ENCODE assay signal across 9 mouse cellular contexts in genomic region chr7:139364936-139365830, GRCm38 (mm10). TPM values are rescaled to one million over a fixed set of nuclear protein-coding genes. Genes with fewer than 3 reads are reported as not detected.
DNase-seq lines count a peak whose midpoint lies in the region; ATAC-seq lines count a peak whose summit lies in the region.
"Had no signal": no experiment of that assay in that cellular context is flagged by ENCODE, and none has a peak within 500 bp of the region (broad histone marks: within the 10 kb centered on the region; RNA-seq: fewer than 3 reads in every experiment).

No protein-coding gene starts in this region.

- H3K27ac ChIP-seq in kidney, embryonic 14.5 days (ENCODE audit: low read depth, low read length) = peak overlapping the region; percentile 81

- no peaks in the 10 kb centered on the region for H3K9me3 ChIP-seq in kidney, embryonic 14.5 days (ENCODE audit: control insufficient read depth, low read length)

- no peaks in the 10 kb centered on the region for H3K36me3 ChIP-seq in kidney, embryonic 14.5 days (ENCODE audit: control insufficient read depth, insufficient read depth, low read length)
- H3K36me3 ChIP-seq: G1E had no signal

- 72% methylated on average over 13 of the region's 13 CpGs for WGBS in kidney, embryonic 14.5 days

- 0 out of 2 replicates have a peak, but pooled peaks have one; percentile 34 for ATAC-seq in kidney, embryonic 14.5 days (ENCODE audit: low FRiP score, low TSS enrichment)

- H3K4me3 ChIP-seq in kidney, embryonic 14.5 days (ENCODE audit: low read length) = no peak overlapping the region

- H3K4me1 ChIP-seq in kidney, embryonic 14.5 days (ENCODE audit: control insufficient read depth, insufficient read depth, low read length) = peaks cover 38% of the 10 kb centered on the region

- H3K27me3 ChIP-seq in kidney, embryonic 14.5 days (ENCODE audit: control insufficient read depth, insufficient read depth, low read length) = no peaks in the 10 kb centered on the region

- intact Hi-C loops in heart, postnatal 25 days (cut with DNase I) = loop anchor here (10.0 kb wide), 1 partner anchor 460 kb away; the partner anchor contains the start of gene Bnip3
- intact Hi-C loops in left cerebral cortex, postnatal 4 days (cut with DNase I) = no loop called here

- DNase-seq in kidney, adult 11 months = no peak
- DNase-seq in embryo, embryonic 11 days = peak; percentile 7
- peak; percentile 20 for DNase-seq in heart, postnatal 25 days (ENCODE audit: low spot score)
- peak; percentile 55 for DNase-seq in lung, postnatal 10 days
- DNase-seq in c-Kit-positive CD71-positive TER-119-positive erythroid progenitor cells, embryonic 14.5 days (ENCODE audit: low spot score) = no peak
- DNase-seq in cerebellum, adult 9-10 months = no peak
- DNase-seq in left cerebral cortex, postnatal 4 days = no peak

- no peak overlapping the region for H3K4me2 ChIP-seq in kidney, embryonic 14.5 days (replicated peaks; ENCODE audit: low read depth, low read length)

- H3K9ac ChIP-seq in kidney, embryonic 14.5 days (ENCODE audit: low read depth, low read length) = no peak overlapping the region

RNA-seq across cellular contexts. Expression of gene Inpp5a, which starts 23.7 kb away (rescaled TPM):
- 19.6 and 26.1 TPM in 2 replicates for polyA plus RNA-seq in kidney, embryonic 14.5 days (2014; fragmentation: Nextera tagmentation; extraction: Ambion mirVana)
- 100 to 1,000 TPM; 292 to 306 TPM for total RNA-seq in heart, postnatal 25 days (2021)
- total RNA-seq in left cerebral cortex, postnatal 4 days (2021) = 10 to 100 TPM; 28.6 to 29.6 TPM

Comparison
In these comparisons a context has a peak if more than half of its experiments do, and no peak if none do; other contexts are left out.
1. DNase-seq: peak in embryo, embryonic 11 days (single experiment), heart, postnatal 25 days (single experiment) and lung, postnatal 10 days (single experiment); none in kidney, adult 11 months (single experiment), c-Kit-positive CD71-positive TER-119-positive erythroid progenitor cells, embryonic 14.5 days (single experiment), cerebellum, adult 9-10 months (single experiment) and left cerebral cortex, postnatal 4 days (single experiment).
2. RNA of gene Inpp5a, which starts 23.7 kb away (total RNA-seq): 292 to 306 TPM in heart, postnatal 25 days; 28.6 to 29.6 TPM in left cerebral cortex, postnatal 4 days; every median in the first group is over 4 times any median in the second.